Mouse (Mus musculus) intestine, postnatal 0 days (tissue): Measurements from ENCODE around the gene Sult1c1. TPM values are rescaled to one million over a fixed set of nuclear protein-coding genes. Genes with fewer than 3 reads are reported as not detected.

Experiments used
- ATAC-seq: fragments of 200-750 bp; cut with Nextera tagmentation; 2 replicates; pipeline ENCODE4 v1.8.0; 2017; ENCODE audit warnings: mild to moderate bottlenecking, moderate TSS enrichment, moderate library complexity
- H3K27ac ChIP-seq: fragments of 300-500 bp; sonication (generic); 2 replicates; pipeline ENCODE4 v1.5.1; 2014; ENCODE audit warnings: mild to moderate bottlenecking, low read depth, low read length, moderate library complexity
- H3K27me3 ChIP-seq: fragments of 300-500 bp; sonication (generic); replicated peaks from 2 replicates; pipeline ENCODE4 v1.6.1; 2014; ENCODE audit warnings: low read length, mixed read lengths; ENCODE audit not compliant: control insufficient read depth, insufficient read depth
- H3K36me3 ChIP-seq: fragments of 300-500 bp; sonication (generic); 2 replicates; pipeline ENCODE4 v1.6.1; 2014; ENCODE audit warnings: mild to moderate bottlenecking, moderate library complexity; ENCODE audit not compliant: control insufficient read depth, insufficient read depth
- H3K4me1 ChIP-seq: fragments of 300-500 bp; sonication (generic); replicated peaks from 2 replicates; pipeline ENCODE4 v1.6.1; 2014; ENCODE audit warnings: antibody characterized with exemption, low read length, mixed read lengths; ENCODE audit not compliant: control insufficient read depth, insufficient read depth
- H3K4me2 ChIP-seq: fragments of 300-500 bp; sonication (generic); replicated peaks from 2 replicates; pipeline ENCODE4 v1.6.1; 2014; ENCODE audit warnings: low read depth, mild to moderate bottlenecking, moderate library complexity
- H3K4me3 ChIP-seq: fragments of 300-500 bp; sonication (generic); 2 replicates; pipeline ENCODE4 v1.5.1; 2014; ENCODE audit warnings: low read depth, low read length
- H3K9ac ChIP-seq: fragments of 300-500 bp; sonication (generic); 2 replicates; pipeline ENCODE4 v1.6.1; 2014; ENCODE audit warnings: mild to moderate bottlenecking, low read depth, low read length
- H3K9me3 ChIP-seq: fragments of 300-500 bp; sonication (generic); 2 replicates; pipeline ENCODE4 v1.6.1; 2016; ENCODE audit warnings: mixed run types; ENCODE audit not compliant: control insufficient read depth
- CTCF ChIP-seq: sonication (generic); IDR thresholded peaks from 2 replicates; pipeline ENCODE4 v1.5.1; 2016; ENCODE audit warnings: low read depth, mild to moderate bottlenecking, control low read depth, antibody characterized with exemption, moderate library complexity
- WGBS: fragments of 180-500 bp; shearing (Covaris S2); extraction: QIAGEN DNeasy Blood & Tissue Kit; methylation state at CpG from one replicate; pipeline ENCODE4 v1.1.7; 2014; 5-methylcytosine and 5-hydroxymethylcytosine counted together
- polyA plus RNA-seq: library from polyadenylated mRNA; unstranded; fragments of >200 nt; fragmentation: Nextera tagmentation; extraction: Ambion mirVana; gene quantifications from 2 replicates; pipeline ENCODE4 v1.2.1, GENCODE M21; 2015

Gene Sult1c1
- polyA plus RNA-seq, 1 experiment from 2014 or later = not detected

GRCm38 (mm10) chr17:53940726-53941125 lies 49.7 kb downstream of the Sult1c1 start:
- 89% methylated on average over 8 of the region's 8 CpGs for WGBS
- Histone ChIP-seq H3K4me1 (no peaks in the 10 kb centered on the region), H3K9ac (no peak overlapping the region), H3K27ac (no peak overlapping the region), H3K27me3 (no peaks in the 10 kb centered on the region), H3K4me2 (no peak overlapping the region), H3K4me3 (no peak overlapping the region), H3K9me3 (no peaks in the 10 kb centered on the region), H3K36me3 (no peaks in the 10 kb centered on the region)
- no peak for TF ChIP-seq CTCF
- ATAC-seq = no peak

Other genes with a start within 250 kb of the Sult1c1 start
- gene Sult1c2, start 144.3 kb downstream of the Sult1c1 start, polyA plus RNA-seq = 0.93 and 2.1 TPM in 2 replicates